Mouse (Mus musculus) urinary bladder, postnatal 36 days (tissue): ENCODE data around the gene Cdk1.
A peak's percentile ranks its signal among the peaks of the same experiment; 100 is the strongest.

Experiments used
- DNase-seq, 2 experiments: peaks; one replicate each; pipeline ENCODE4 v3.0.0; 2022; ENCODE audit warnings: low spot score in 2 of 2, mixed read lengths in 1 of 2

Cdk1 gene

GRCm38 (mm10) chr10:69342328-69342727, 10.4 kb downstream of the Cdk1 start:
- no peak for DNase-seq

DNA sequence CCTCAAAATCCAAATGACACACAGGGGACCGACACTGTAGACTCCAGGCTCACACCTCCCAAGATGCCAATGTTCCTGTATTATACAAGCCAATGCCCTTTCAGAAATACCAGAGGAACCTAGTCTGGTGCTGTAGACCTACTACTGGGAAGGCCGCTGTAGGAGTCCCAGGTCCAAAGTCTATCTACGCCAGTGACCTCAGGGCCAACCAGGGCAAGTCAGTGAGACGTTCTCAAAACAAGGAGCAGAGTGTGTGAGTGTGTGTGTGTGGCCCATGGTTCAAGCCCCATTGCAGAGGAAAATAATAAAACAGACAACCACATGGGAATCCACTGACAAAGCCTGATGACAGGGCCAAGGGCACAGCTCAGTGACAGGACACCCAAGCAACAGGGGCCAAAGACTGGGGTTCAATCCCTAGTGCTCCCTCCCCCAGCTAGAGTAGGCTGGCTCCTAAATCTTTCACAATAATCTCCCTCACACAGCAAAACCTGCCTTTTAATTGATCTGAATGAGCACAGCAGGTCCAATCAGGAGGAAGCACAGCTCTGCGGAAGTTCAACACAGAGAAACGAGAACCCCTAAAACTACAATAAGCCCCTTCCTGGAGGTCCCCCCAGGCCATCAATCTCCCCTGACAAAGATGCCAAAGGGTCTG, 11.0 kb downstream of the Cdk1 start:
- DNase-seq = no peak

- DNase-seq = no peak
Measured at GRCm38 (mm10) chr10:69340001-69340400, 12.7 kb downstream of the Cdk1 start.

GRCm38 (mm10) chr10:69336219-69336618, 16.5 kb downstream of the Cdk1 start:
- no peak for DNase-seq

DNA sequence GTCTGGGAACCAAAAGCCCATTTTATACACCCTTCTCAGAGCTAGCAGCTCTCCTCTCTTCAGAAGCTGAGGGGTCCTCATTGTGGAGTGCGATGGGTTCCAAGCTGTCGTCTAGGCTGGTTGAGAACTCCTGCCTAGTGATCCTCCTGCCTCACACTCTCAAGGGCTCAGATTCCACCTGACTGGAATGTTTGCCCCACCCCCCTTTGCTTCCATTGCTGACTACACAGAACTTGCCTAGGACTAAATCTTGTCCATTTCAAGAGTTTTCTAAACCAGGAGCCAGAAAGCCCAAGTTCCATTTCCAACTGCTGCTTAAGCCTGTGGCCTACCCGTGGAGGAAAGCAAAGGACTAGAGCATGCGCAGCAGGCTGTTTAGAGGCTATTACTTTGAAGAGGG, 17.1 kb downstream of the Cdk1 start:
- no peak for DNase-seq

DNA sequence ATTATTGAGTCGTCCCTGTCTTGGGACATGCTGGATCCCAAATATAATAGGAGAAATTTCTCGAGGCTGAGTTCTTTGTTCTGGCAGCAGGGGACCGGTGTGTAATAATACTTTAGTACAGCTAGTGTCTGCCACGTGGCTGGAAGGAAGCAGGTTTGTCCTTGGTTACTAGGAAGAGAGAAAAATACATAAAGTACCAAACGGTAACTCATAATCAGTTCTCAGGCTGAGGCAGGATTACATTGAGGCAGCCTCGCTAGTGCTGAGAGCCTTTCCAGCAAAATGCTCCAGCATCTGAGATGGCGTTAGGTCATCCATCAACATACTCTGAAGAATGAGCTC, 17.6 kb downstream of the Cdk1 start:
- no peak for DNase-seq

GRCm38 (mm10) chr10:69334271-69335194, 18.2 kb downstream of the Cdk1 start:
- DNase-seq = no peak

- no peak for DNase-seq
Measured at GRCm38 (mm10) chr10:69333212-69333611, 19.5 kb downstream of the Cdk1 start.

GRCm38 (mm10) chr10:69331231-69331630, 21.5 kb downstream of the Cdk1 start:
- no peak for DNase-seq

DNA sequence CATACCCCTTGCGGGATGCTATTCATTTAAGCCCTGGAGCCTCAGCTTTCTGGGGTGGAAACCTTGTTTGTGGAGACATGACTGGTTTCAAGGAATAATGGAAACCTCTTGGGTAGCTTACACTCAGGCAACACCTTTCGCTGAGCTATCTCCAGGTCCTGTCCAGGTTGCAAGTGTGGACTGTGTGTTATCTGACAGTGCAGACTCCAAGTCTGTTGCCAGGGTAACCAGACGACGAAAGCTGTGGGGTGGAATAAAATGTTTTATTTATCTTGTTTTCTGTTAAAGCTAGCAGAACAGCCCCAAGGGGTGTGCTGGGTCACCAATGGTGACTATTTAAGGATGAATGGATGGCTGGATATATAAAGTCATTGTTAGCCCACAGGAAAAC, 24.1 kb downstream of the Cdk1 start:
- no peak for DNase-seq

- DNase-seq = no peak
Measured at GRCm38 (mm10) chr10:69328029-69328655, 24.6 kb downstream of the Cdk1 start.

DNA sequence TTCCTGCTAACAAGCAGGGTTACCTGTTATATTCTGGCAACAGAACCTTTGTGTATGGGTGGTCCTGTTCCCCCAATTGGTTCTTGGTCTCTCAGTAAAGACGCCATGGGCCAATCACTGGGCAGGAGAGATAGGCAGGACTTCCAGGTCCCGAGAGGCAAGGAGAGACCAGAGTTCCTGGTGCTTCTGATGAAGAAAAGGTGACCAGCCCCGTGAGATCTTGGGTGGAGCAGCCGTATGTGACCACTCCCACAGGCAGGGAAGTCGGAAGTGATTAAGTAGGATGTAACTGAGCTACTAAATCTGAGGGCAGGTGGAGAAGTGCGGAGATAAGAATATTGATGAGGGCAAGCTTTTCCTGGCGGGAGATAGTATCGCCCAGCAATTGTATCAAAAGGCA, 25.4 kb downstream of the Cdk1 start:
- no peak for DNase-seq

- peak in 1 of 2 experiments; percentile 75 for DNase-seq
Measured at GRCm38 (mm10) chr10:69326433-69326832, 26.3 kb downstream of the Cdk1 start.

DNA sequence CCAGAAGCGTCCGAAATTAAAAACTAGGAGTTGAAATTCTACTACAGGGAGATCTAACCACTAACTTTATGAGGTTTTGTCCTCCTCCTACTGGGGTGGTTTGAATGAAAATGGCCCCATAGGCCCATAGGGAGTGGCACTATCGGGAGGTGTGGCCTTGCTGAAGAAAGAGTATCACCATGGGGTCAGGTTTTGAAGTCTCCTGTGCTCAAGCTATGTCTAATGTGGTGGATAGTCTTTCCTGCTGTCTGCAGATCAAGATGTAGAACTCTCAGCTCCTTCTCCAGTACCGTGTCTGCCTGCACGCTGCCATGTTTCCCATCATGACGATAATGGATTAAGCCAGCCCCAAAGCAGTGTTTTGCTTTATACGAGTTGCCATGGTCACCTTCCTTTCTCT, 27.9 kb downstream of the Cdk1 start:
- no peak for DNase-seq

DNA sequence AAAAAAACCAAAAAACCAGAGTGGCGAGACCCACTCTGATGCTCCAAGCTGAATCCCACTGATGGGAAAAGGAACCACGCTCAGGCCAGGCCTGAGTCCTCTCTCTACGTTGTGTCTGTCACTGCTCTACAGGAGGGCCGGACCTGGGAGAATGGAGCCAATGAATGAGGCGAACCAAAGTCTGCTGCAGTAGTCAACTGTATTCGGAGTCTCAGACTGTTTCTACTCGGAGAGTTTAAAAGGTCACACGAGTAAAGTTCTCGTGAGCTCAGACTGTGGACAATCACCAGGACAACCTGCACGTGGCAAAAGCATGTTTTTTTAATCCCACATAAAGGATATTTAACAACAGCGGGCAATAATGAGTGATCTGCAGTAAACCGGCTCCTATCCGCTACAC, 28.8 kb downstream of the Cdk1 start:
- no peak for DNase-seq

- peak in 1 of 2 experiments; percentile 23 for DNase-seq
Measured at GRCm38 (mm10) chr10:69321519-69322035, 31.2 kb downstream of the Cdk1 start.

DNA sequence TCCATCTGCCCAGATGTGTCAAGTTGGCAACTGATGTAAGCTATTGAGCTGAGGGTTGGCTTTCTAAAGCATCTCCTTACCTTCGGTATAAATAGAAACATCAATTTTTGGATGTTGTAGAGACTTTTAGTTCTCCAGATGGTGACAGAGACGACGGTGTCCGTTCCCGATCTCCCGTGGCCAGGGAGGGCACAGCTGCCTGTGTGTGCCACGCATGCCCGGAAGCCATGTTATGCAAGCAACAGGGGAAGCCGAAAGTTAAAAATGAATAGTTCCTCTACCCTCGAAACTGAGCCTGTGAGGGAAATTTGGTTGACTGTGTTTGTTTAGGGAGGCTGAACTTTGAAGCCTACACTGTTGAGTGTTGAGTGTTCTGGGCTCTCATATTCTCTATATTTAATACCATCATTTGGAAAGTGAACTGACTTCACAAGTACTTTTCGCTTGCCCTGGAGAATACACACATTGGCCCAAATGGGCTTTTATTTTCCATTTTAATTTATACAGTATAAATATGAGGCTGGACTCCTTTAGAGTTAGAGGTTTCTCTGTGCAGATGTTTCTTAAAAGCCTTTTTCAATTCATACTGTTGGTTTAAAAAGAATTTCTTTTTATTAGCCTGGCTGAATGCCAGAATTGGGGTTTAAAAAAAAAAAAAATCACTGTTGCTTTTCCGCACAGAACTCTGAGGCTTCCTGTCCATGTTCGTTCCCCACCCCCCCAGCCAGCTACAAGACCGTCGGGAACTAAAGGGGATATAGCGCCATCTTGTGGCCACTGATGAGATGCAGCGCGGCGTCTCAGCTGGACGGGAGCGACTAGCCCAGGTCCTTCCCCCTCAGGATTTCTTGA, 31.8 kb downstream of the Cdk1 start:
- peak; percentile 77 to 89 for DNase-seq

DNA sequence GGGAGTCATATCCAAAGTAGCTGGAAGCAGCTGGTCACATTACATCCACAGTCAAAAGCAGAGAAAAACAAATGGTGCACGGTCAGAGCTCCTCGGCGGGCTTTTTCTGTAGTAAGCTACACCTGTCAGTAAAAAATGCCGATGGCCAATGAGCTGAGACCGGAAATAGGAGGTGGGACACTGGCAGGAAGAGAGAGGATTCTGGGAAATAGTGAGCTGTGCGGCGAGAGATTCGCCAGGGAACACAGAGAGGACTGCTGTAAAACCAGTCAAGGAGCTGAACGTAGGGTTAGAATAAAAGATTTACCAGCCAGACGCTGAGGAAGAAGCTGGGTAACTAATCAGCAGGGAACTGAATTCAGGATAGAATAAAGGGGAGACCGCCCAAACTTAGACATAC, 34.2 kb downstream of the Cdk1 start:
- no peak for DNase-seq

DNA sequence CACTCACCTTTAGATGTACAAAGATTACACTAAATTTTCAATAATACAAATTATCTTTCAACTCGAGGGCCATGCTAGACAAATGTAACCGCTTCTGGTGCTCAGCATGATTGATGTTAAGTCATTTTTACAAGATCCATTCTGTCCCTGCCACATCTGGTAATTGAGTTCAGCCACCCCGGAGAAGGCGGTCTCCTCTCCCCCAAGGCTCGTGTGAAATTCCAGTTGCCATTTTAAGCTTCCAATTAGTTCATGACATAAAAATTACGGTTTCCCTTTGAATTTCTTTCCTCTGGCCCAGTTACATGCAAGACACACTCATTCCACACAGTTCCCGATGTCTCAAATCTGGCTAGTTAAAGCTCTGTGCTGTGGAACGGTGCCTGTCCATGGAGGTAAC, 38.8 kb downstream of the Cdk1 start:
- DNase-seq = no peak

- DNase-seq = no peak
Measured at GRCm38 (mm10) chr10:69311867-69312266, 40.9 kb downstream of the Cdk1 start.

- DNase-seq = no peak
Measured at GRCm38 (mm10) chr10:69309109-69309508, 43.6 kb downstream of the Cdk1 start.

- DNase-seq = peak; percentile 49 to 61
Measured at GRCm38 (mm10) chr10:69307067-69307466, 45.7 kb downstream of the Cdk1 start.
